Mouse (Mus musculus): ENCODE results near the gene A130010J15Rik.
A peak's percentile ranks its signal among the peaks of the same experiment; 100 is the strongest.

The A130010J15Rik gene

GRCm38 (mm10) chr1:193167746-193168145 is at the start of gene A130010J15Rik:
A130010J15Rik (plus strand) TSS chr1:193168046.
- no peak for DNase-seq

- DNase-seq: no peak
These were observed 45.1 kb upstream of the A130010J15Rik start for GRCm38 (mm10) chr1:193122793-193123192.

- DNase-seq: no peak
These were observed 44.6 kb upstream of the A130010J15Rik start for GRCm38 (mm10) chr1:193123290-193123689.

GRCm38 (mm10) chr1:193125835-193126234 is 42.0 kb upstream of the A130010J15Rik start:
- DNase-seq: no peak

- DNase-seq: no peak
These were observed 39.8 kb upstream of the A130010J15Rik start for GRCm38 (mm10) chr1:193128055-193128454.

- no peak for DNase-seq
These were observed 38.5 kb upstream of the A130010J15Rik start for GRCm38 (mm10) chr1:193129321-193129720.

GRCm38 (mm10) chr1:193129786-193130455 is 37.9 kb upstream of the A130010J15Rik start, which contains the start of gene Diexf:
Diexf (minus strand) TSS chr1:193130272.
- peak; percentile 92 to 97 for DNase-seq

GRCm38 (mm10) chr1:193130456-193130825 is 37.4 kb upstream of the A130010J15Rik start:
- DNase-seq: no peak

GRCm38 (mm10) chr1:193130839-193131238 is 37.0 kb upstream of the A130010J15Rik start:
- DNase-seq: peak in 1 of 2 experiments; percentile 5

- no peak for DNase-seq
These were observed 36.4 kb upstream of the A130010J15Rik start for GRCm38 (mm10) chr1:193131311-193131948.

- DNase-seq: no peak
These were observed 35.5 kb upstream of the A130010J15Rik start for GRCm38 (mm10) chr1:193132385-193132784.

- DNase-seq: peak in 1 of 2 experiments; percentile 22
These were observed 34.1 kb upstream of the A130010J15Rik start for GRCm38 (mm10) chr1:193133726-193134125.

- no peak for DNase-seq
These were observed 29.8 kb upstream of the A130010J15Rik start for GRCm38 (mm10) chr1:193138087-193138486.

GRCm38 (mm10) chr1:193138669-193139068 is 29.2 kb upstream of the A130010J15Rik start:
- DNase-seq: no peak

- no peak for DNase-seq
These were observed 26.7 kb upstream of the A130010J15Rik start for GRCm38 (mm10) chr1:193141118-193141517.

GRCm38 (mm10) chr1:193142517-193143062 is 25.3 kb upstream of the A130010J15Rik start:
- no peak for DNase-seq

- DNase-seq: no peak
These were observed 23.3 kb upstream of the A130010J15Rik start for GRCm38 (mm10) chr1:193144516-193144915.

GRCm38 (mm10) chr1:193145101-193145500 is 22.7 kb upstream of the A130010J15Rik start:
- no peak for DNase-seq

- no peak for DNase-seq
These were observed 21.4 kb upstream of the A130010J15Rik start for GRCm38 (mm10) chr1:193146416-193146815.

- no peak for DNase-seq
These were observed 18.6 kb upstream of the A130010J15Rik start for GRCm38 (mm10) chr1:193149231-193149630.

GRCm38 (mm10) chr1:193151134-193151533 is 16.7 kb upstream of the A130010J15Rik start:
- no peak for DNase-seq

GRCm38 (mm10) chr1:193152872-193153271 is 15.0 kb upstream of the A130010J15Rik start, which contains the start of gene Irf6:
Irf6 (plus strand) TSS chr1:193153111.
- peak; percentile 90 to 91 for DNase-seq

GRCm38 (mm10) chr1:193153561-193153960 is 14.3 kb upstream of the A130010J15Rik start:
- peak in 1 of 2 experiments; percentile 39 for DNase-seq
